In genomic region chr7:18970956-18971355, GRCm38 (mm10) we compare ENCODE assay signal across 27 mouse cellular contexts. TPM values are rescaled to one million over a fixed set of nuclear protein-coding genes. Genes with fewer than 3 reads are reported as not detected.
A peak's percentile ranks its signal among the peaks of the same experiment; 100 is the strongest.
DNase-seq lines count a peak whose midpoint lies in the region; TF ChIP-seq lines count a peak whose summit lies in the region.
"Had no signal": no experiment of that assay in that cellular context is flagged by ENCODE, and none has a peak within 500 bp of the region (broad histone marks: within the 10 kb centered on the region; RNA-seq: fewer than 3 reads in every experiment).

No protein-coding gene starts in this region.

- TF ChIP-seq CTCF in gastrocnemius, adult 2 months (IDR thresholded peaks at IDR 0.05) = peak; percentile 11; the same call in 1 of the 2 replicates
- 0 out of 2 replicates have a peak, but pooled peaks have one; percentile 13 for TF ChIP-seq CTCF in liver, adult 2 months (IDR thresholded peaks at IDR 0.05; ENCODE audit: low read depth, low read length)
- peak; percentile 38 to 47 (median 41); a peak in 5 of 6 replicates for TF ChIP-seq CTCF in MEL (IDR thresholded peaks at IDR 0.05 in 2 of 3, conservative IDR thresholded peaks at IDR 0.05 in 1 of 3; ENCODE audit: control insufficient read depth in 1 of 3, insufficient read depth in 1 of 3, low read depth in 2 of 3, low read length in 3 of 3, poor library complexity in 1 of 3, severe bottlenecking in 1 of 3)

- TF ChIP-seq EP300 in MEL (IDR thresholded peaks at IDR 0.05; ENCODE audit: low read depth in 1 of 2, low read length in 2 of 2) = no peak

- 86% methylated on average over 3 of the region's 3 CpGs for WGBS in liver, adult 2 months

- peak; percentile 44 for TF ChIP-seq RAD21 in MEL (IDR thresholded peaks at IDR 0.05; ENCODE audit: low read depth, low read length)

- H3K4me1 ChIP-seq in liver, adult 2 months (ENCODE audit: control insufficient read depth, insufficient read depth, low read length) = no peaks in the 10 kb centered on the region
- H3K4me1 ChIP-seq in MEL (ENCODE audit: control insufficient read depth in 1 of 2, insufficient read depth in 2 of 2, low read length in 2 of 2) = no peaks in the 10 kb centered on the region
- H3K4me1 ChIP-seq: forebrain, embryonic 15.5 days; liver, embryonic 15.5 days had no signal

- no peaks in the 10 kb centered on the region for H3K79me2 ChIP-seq in liver, adult 2 months (ENCODE audit: control insufficient read depth, insufficient read depth, low read length)
- H3K79me2 ChIP-seq in MEL (ENCODE audit: control insufficient read depth, insufficient read depth, low read length, poor library complexity) = no peaks in the 10 kb centered on the region

- H3K9me3 ChIP-seq in MEL (replicated peaks; ENCODE audit: insufficient read depth, low read length) = no peaks in the 10 kb centered on the region
- H3K9me3 ChIP-seq: forebrain, embryonic 15.5 days; hindbrain, embryonic 15.5 days; liver, embryonic 15.5 days had no signal

- intact Hi-C loops in gastrocnemius, adult 2 months (cut with DNase I) = no loop called here

- no peak for DNase-seq in gastrocnemius, adult 2 months
- no peak for DNase-seq in gastrocnemius, adult 8-10 months (ENCODE audit: low spot score in 2 of 2)
- no peak for DNase-seq in liver, adult 2 months (ENCODE audit: extremely low read depth, low read depth, low spot score)
- no peak for DNase-seq in liver
- DNase-seq in 416B (ENCODE audit: low read depth) = peak; percentile 58
- DNase-seq in MEL (ENCODE audit: low read depth, low spot score) = peak; percentile 48
- DNase-seq in retina, embryonic 14.5 days (ENCODE audit: low spot score) = no peak
- DNase-seq in urinary bladder, postnatal 10 days (ENCODE audit: low spot score) = no peak
- DNase-seq: adrenal gland, postnatal 14 days; cerebellum, adult 8-10 months; heart, adult 11 months; kidney, adult 9 months; layer of hippocampus, postnatal 36 days; left cerebral cortex, postnatal 4 days; midbrain, embryonic 14.5 days; thymus, adult 2 months had no signal

- no peak overlapping the region for H3K4me3 ChIP-seq in gastrocnemius, adult 2 months
- H3K4me3 ChIP-seq in liver, adult 2 months (ENCODE audit: insufficient read depth, low read depth, low read length) = no peak overlapping the region
- no peak overlapping the region for H3K4me3 ChIP-seq in MEL (ENCODE audit: control insufficient read depth in 1 of 2, insufficient read depth in 1 of 2, low read depth in 2 of 2, low read length in 2 of 2)
- H3K4me3 ChIP-seq: erythroblast, embryonic 14.5 days; forebrain, embryonic 15.5 days; hindbrain, embryonic 15.5 days; liver, embryonic 15.5 days had no signal

- no peak overlapping the region for H3K27ac ChIP-seq in gastrocnemius, adult 2 months
- H3K27ac ChIP-seq in liver, adult 2 months (replicated peaks; ENCODE audit: insufficient read depth, low read depth, low read length) = no peak overlapping the region
- no peak overlapping the region for H3K27ac ChIP-seq in MEL (ENCODE audit: control insufficient read depth, low read depth, low read length)
- H3K27ac ChIP-seq: forebrain, embryonic 15.5 days; hindbrain, embryonic 15.5 days; liver, embryonic 15.5 days had no signal

- 0 out of 2 replicates have a peak, but pooled peaks cover 3% of the 10 kb centered on the region for H3K27me3 ChIP-seq in liver, adult 2 months (ENCODE audit: control insufficient read depth, insufficient read depth, low read length)
- peaks cover 15 to 18% of the 10 kb centered on the region in 2 experiments for H3K27me3 ChIP-seq in MEL (ENCODE audit: control insufficient read depth in 1 of 2, insufficient read depth in 2 of 2, low read length in 2 of 2)
- H3K27me3 ChIP-seq: forebrain, embryonic 15.5 days; hindbrain, embryonic 15.5 days had no signal

- no peak for TF ChIP-seq POLR2A in liver, adult 2 months (IDR thresholded peaks at IDR 0.05; ENCODE audit: extremely low read depth, insufficient read depth, low read length)
- no peak for TF ChIP-seq POLR2A in MEL (IDR thresholded peaks at IDR 0.05; ENCODE audit: control insufficient read depth in 1 of 2, insufficient read depth in 1 of 2, low read depth in 1 of 2, low read length in 2 of 2, poor library complexity in 1 of 2)

- no peak overlapping the region for H3K9ac ChIP-seq in liver, adult 2 months (ENCODE audit: low read depth, low read length)
- no peak overlapping the region for H3K9ac ChIP-seq in MEL (ENCODE audit: control insufficient read depth, low read depth, low read length, poor library complexity, severe bottlenecking)
- H3K9ac ChIP-seq: forebrain, embryonic 15.5 days; hindbrain, embryonic 15.5 days; liver, embryonic 15.5 days had no signal

- H3K36me3 ChIP-seq in liver, adult 2 months (ENCODE audit: control insufficient read depth, insufficient read depth, low read length) = no peaks in the 10 kb centered on the region
- H3K36me3 ChIP-seq in MEL (ENCODE audit: control insufficient read depth in 1 of 2, insufficient read depth in 2 of 2, low read length in 2 of 2) = no peaks in the 10 kb centered on the region
- H3K36me3 ChIP-seq: forebrain, embryonic 15.5 days; hindbrain, embryonic 15.5 days; liver, embryonic 15.5 days had no signal

TF ChIP-seq in MEL, 35 proteins besides CTCF, POLR2A, EP300 and RAD21:
- TF ChIP-seq USF2 (IDR thresholded peaks at IDR 0.05; ENCODE audit: borderline replicate concordance in 1 of 2, insufficient read depth in 1 of 2, low read depth in 1 of 2, low read length in 2 of 2) = no peak
- TF ChIP-seq SMC3 (IDR thresholded peaks at IDR 0.05; ENCODE audit: low read depth, low read length) = peak; percentile 34

RNA-seq across cellular contexts. Expression of gene Nanos2, which starts 16.2 kb away (rescaled TPM):
- total RNA-seq in gastrocnemius, adult 2 months (2021) = not detected
- total RNA-seq in gastrocnemius, adult 8-10 months (2022) = not detected
- total RNA-seq in liver, adult 2 months (2014; rRNA removed) = not detected in 2 replicates
- not detected in 2 replicates for polyA plus RNA-seq in liver, adult 2 months (2012; rRNA removed)
- total RNA-seq in MEL (2012; rRNA removed) = not detected in 2 replicates
- polyA plus RNA-seq in MEL (2012; ENCODE audit: insufficient read depth in 1 of 2, insufficient read length in 2 of 2, low read depth in 1 of 2, low replicate concordance in 2 of 2, missing spikeins in 1 of 2) = not detected
- total RNA-seq: adrenal gland, postnatal 14 days; common myeloid progenitor, adult 5-6 weeks; gastrocnemius, adult 18-20 months had no signal
- polyA plus RNA-seq: C2C12; embryonic facial prominence, embryonic 11.5 days; erythroblast, embryonic 14.5 days; heart, postnatal 0 days; large intestine, adult 2 months; liver, embryonic 15.5 days had no signal

RNA-seq across cellular contexts. Expression of gene Mypop, which starts 20.1 kb away (rescaled TPM):
- total RNA-seq in gastrocnemius, adult 2 months (2021) = 1 to 10 TPM; 6.3 to 6.7 TPM
- 10 to 100 TPM in 2 of 4 experiments, 1 to 10 TPM in 2; 8.0 to 10.6 (median 9.9) TPM for total RNA-seq in gastrocnemius, adult 8-10 months (2022)
- total RNA-seq in liver, adult 2 months (2014; rRNA removed) = 0.54 and 0.65 TPM in 2 replicates
- 2.7 and 3.1 TPM in 2 replicates for polyA plus RNA-seq in liver, adult 2 months (2012; rRNA removed)
- 0.95 and 1.2 TPM in 2 replicates for total RNA-seq in MEL (2012; rRNA removed)
- 1 to 10 TPM in 1 of 2 experiments, not detected in 1; 6.5 TPM for polyA plus RNA-seq in MEL (2012; ENCODE audit: insufficient read depth in 1 of 2, insufficient read length in 2 of 2, low read depth in 1 of 2, low replicate concordance in 2 of 2, missing spikeins in 1 of 2)

RNA-seq across cellular contexts. Expression of gene Irf2bp1, which starts 32.9 kb away (rescaled TPM):
- total RNA-seq in gastrocnemius, adult 2 months (2021) = 10 to 100 TPM; 18.2 to 20.5 TPM
- total RNA-seq in gastrocnemius, adult 8-10 months (2022) = 10 to 100 TPM; 19.3 to 20.7 (median 19.7) TPM
- total RNA-seq in liver, adult 2 months (2014; rRNA removed) = 4.5 and 7.3 TPM in 2 replicates
- polyA plus RNA-seq in liver, adult 2 months (2012; rRNA removed) = 13.2 and 14.6 TPM in 2 replicates
- 27.8 and 33.1 TPM in 2 replicates for total RNA-seq in MEL (2012; rRNA removed)
- 10 to 100 TPM in 1 of 2 experiments, not detected in 1; 41.1 TPM for polyA plus RNA-seq in MEL (2012; ENCODE audit: insufficient read depth in 1 of 2, insufficient read length in 2 of 2, low read depth in 1 of 2, low replicate concordance in 2 of 2, missing spikeins in 1 of 2)

RNA-seq across cellular contexts. Expression of gene Nova2, which starts 45.3 kb away (rescaled TPM):
- total RNA-seq in gastrocnemius, adult 2 months (2021) = 1 to 10 TPM; 1.6 to 2.1 TPM
- 1 to 10 TPM in 1 of 4 experiments, under 1 TPM in 3; 0.63 to 1.4 (median 0.97) TPM for total RNA-seq in gastrocnemius, adult 8-10 months (2022)
- total RNA-seq in liver, adult 2 months (2014; rRNA removed) = 0.09 and 0.27 TPM in 2 replicates
- polyA plus RNA-seq in liver, adult 2 months (2012; rRNA removed) = 0.16 and 0.24 TPM in 2 replicates
- total RNA-seq in MEL (2012; rRNA removed) = 0.03 and 0.04 TPM in 2 replicates
- under 1 TPM in 1 of 2 experiments, not detected in 1; 0.22 TPM for polyA plus RNA-seq in MEL (2012; ENCODE audit: insufficient read depth in 1 of 2, insufficient read length in 2 of 2, low read depth in 1 of 2, low replicate concordance in 2 of 2, missing spikeins in 1 of 2)
- polyA plus RNA-seq: activated CD4-positive, CD25-positive, alpha-beta regulatory T cell, adult 4 months; erythroblast, embryonic 14.5 days had no signal

RNA-seq across cellular contexts. Expression of gene Foxa3, which starts 52.4 kb away (rescaled TPM):
- not detected for total RNA-seq in gastrocnemius, adult 2 months (2021)
- total RNA-seq in gastrocnemius, adult 8-10 months (2022) = not detected
- total RNA-seq in liver, adult 2 months (2014; rRNA removed) = 31.2 and 60.1 TPM in 2 replicates
- 47.4 and 54.1 TPM in 2 replicates for polyA plus RNA-seq in liver, adult 2 months (2012; rRNA removed)
- total RNA-seq in MEL (2012; rRNA removed) = not detected in 2 replicates
- not detected for polyA plus RNA-seq in MEL (2012; ENCODE audit: insufficient read depth in 1 of 2, insufficient read length in 2 of 2, low read depth in 1 of 2, low replicate concordance in 2 of 2, missing spikeins in 1 of 2)
- total RNA-seq: layer of hippocampus, postnatal 36 days; left cerebral cortex, postnatal 4 days had no signal
- polyA plus RNA-seq: embryonic facial prominence, embryonic 11.5 days; forebrain, embryonic 15.5 days; heart, postnatal 0 days; hindbrain, embryonic 15.5 days; midbrain, embryonic 14.5 days had no signal

Comparison
In these comparisons a context has a peak if more than half of its experiments do, and no peak if none do; other contexts are left out.
1. DNase-seq: peak in 416B (single experiment) and MEL (single experiment); none in gastrocnemius, adult 2 months (single experiment), gastrocnemius, adult 8-10 months (0 of 2), liver, adult 2 months (single experiment), liver (single experiment), retina, embryonic 14.5 days (single experiment) and urinary bladder, postnatal 10 days (single experiment).
2. Peak in every context shown above with its lines, with median percentiles within 50 percentile points of each other: CTCF ChIP-seq.